Mouse (Mus musculus): ENCODE data around the gene Kifc1.
A peak's percentile ranks its signal among the peaks of the same experiment; 100 is the strongest.
"Not testable (repeated sequence)": the region's sequence is repeated elsewhere in the genome, so short reads cannot be mapped to it uniquely, and the experiment has no call there.

Kifc1 gene

DNA sequence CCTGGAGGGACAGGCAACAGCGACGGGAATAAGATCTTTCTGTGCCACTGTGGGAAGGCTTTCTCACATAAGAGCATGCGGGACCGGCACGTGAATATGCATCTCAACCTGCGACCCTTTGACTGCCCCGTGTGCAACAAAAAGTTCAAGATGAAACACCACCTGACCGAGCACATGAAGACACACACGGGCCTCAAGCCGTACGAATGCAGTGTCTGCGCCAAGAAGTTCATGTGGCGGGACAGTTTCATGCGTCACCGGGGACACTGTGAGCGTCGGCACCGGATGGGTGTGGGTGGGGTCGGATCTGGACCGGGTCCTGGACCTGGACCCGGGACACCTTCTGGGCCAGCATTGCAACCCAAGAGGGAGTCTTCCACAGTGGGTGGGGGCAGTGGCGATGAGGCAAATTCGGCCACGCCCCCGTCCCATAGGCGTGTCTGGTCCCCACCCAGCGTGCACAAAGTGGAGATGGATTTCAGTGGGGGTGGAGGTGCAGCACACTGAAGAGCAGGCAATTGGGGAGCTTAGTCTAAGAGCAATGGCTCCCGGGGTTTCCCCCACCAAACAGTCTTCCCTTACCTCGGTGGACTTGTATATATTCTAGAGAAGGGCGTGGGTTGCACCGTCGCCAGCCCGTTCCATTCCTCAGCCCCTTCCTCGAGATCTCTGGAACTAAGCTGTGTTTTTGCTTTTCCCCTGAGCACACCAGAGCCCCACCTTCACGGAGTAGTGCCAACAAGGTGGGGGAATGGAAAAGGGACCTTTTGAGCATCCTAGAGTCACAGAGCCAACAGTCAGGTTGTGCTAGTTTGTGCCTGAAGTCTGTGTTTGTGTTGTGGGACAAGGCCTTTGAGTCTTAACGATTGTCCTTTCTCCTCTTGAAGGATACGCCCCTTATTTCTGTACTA lies 28.1 kb upstream of the Kifc1 start:
- DNase-seq, result peak; percentile 41 to 50

DNA sequence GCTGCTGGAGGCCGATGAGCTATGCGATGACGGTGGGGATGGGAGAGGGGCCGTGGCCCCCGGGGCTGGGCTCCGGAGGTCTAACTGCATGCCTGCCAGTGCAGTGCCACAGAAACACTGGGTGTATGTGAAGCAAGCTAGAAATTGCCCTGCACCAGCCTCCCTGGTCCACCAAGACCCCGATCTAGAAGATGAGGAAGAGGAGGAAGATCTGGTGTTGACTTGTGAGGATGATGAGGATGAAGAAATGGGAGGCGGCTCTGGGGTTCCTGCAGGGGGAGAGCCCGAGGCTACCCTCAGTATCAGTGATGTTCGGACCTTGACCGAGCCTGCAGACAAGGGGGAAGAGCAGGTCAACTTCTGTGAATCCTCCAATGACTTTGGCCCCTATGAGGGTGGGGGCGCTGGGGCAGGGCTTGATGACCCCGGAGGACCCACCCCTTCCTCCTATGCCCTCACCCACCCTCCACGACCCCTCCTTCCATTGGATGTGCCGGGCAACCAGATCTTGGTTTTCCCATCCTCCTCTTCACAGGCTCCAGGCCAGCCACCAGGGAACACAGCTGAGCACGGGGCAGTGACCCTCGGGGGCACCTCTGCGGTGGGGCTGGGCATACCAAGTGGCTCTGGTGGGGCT lies 27.3 kb upstream of the Kifc1 start:
- DNase-seq, result no peak

DNA sequence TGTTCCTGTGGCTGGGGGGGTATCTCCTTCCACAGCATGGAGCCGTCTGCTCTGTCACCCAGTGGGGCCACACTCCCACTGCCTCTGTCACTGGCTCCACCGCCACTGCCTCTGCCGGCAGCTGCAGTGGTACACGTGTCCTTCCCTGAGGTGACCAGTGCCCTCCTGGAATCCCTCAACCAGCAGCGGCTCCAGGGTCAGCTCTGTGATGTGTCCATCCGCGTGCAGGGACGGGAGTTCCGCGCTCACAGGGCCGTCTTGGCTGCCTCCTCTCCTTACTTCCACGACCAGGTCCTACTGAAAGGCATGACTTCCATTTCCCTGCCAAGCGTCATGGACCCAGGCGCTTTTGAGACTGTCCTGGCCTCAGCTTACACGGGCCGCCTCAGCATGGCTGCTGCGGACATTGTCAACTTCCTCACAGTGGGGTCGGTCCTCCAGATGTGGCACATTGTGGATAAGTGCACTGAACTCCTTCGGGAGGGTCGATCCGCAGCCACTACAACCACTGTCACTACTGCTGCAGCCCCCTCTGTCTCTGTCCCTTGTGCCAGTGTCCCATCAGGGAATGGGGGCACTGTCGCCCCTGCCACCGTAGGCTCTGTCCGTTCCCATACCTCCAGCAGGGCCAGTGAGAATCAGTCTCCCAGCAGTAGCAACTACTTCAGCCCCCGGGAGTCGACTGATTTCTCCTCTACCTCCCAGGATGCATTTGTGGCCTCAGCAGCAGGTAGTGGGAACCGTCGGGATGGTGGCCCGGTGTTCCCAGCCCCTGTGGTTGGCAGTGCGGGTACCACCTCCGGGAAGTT lies 26.6 kb upstream of the Kifc1 start:
- no peak for DNase-seq

DNA sequence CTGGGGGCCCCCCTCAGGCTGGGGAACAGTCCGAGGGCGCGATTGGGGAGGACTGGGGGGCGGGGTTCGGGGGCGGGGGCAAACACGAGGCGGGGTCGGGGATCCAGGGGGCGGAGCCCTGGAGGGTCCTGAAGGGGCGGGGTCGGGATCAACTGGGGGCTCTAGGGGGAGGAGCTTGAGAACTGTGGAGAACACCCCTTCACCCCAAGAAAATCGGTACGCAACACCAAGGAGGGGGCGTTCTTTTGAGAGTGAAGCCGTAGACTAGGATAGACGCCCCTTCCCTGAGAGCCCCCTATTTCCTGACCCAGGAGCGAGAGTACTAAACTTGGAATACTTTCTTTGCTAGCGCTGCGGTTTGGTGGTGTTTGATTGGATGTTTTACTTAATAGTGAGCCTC lies 25.8 kb upstream of the Kifc1 start:
- DNase-seq, result no peak

DNA sequence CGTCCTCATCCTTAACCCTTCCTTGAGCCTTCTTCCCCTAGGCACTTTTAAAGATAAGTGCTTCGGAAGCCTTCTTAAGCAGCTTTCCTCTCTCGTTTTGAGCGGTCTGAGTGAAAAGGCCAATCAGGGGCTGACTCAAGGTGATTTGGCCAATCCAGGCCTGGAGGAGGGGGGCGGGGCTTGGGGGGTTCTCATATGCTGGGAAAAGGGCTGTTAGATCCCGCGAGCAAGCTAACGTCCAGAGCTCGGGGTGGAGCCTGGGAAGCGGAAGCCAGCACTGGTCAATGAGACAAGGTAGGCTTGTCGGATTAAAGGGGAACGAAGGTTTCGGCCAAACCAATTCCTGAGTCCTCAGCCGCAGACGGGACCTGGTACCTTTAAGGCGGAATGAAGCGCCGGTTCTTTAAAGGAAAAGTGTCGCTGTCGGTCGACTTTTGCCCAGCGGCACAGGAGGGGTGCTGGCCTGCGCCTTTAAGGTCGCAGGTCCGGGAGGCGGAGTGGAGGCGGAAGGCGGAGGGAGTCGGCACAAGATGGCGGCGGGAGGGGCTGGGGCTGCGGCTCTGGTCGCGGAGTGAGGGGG lies 25.3 kb upstream of the Kifc1 start, which contains the start of the genes Tapbp and Zbtb22:
Tapbp (plus strand) TSS at position 229 of the 580 bp plus-strand sequence.
Zbtb22 (plus strand) TSS at position 234 of the 580 bp plus-strand sequence.
- DNase-seq, result peak; percentile 98 to 99

DNA sequence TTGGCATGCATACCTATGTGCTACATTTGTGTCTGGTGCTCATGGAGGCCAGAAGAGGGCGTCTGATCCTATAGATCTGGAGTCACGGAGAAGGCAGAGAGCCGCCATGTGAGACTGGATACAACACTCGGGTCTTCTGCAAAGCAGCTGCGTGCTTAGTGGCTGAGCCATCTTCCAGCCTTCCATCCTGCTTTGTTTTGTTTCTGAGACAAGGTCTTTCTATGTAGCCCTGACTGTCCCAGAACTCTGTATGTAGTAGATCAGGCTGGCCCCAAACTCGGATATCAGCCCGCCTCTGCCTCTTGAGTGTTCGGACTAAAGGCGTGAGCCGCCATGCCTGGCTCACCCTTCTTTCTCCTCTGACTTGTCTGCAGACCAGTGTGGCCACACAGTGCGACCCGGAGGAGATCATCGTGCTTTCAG lies 24.5 kb upstream of the Kifc1 start:
- no peak for DNase-seq

DNA sequence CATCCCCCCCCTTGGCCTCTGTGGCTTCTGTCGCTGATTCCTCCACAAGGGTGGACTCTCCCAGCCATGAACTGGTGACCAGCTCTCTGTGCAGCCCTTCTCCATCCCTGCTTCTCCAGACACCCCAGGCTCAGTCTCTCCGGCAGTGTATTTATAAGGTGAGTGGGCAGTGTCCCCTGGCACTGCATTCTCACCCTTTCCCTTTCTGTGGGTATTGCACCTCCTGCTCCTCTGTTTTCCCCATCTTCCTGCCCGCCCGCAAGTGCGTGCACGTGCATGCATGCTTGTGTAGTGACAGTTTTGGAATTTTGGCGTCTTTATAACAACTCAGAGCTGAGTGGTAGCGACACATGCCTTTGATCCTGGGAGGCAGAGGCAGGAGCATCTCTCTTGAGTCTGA lies 23.4 kb upstream of the Kifc1 start:
- DNase-seq, result no peak

DNA sequence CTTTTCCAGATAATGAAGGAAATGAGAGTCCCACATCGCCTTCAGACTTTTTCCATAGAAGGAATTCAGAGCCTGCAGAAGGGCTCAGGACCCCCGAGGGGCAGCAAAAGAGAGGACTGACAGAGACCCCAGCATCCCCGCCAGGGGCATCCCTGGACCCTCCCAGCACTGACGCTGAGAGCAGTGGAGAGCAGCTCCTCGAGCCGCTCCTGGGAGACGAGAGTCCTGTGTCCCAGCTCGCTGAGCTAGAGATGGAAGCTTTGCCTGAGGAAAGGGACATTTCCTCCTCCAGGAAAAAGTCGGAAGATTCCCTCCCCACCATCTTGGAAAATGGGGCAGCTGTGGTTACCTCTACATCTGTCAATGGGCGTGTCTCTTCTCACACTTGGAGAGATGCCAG lies 22.8 kb upstream of the Kifc1 start:
- DNase-seq, result no peak

DNA sequence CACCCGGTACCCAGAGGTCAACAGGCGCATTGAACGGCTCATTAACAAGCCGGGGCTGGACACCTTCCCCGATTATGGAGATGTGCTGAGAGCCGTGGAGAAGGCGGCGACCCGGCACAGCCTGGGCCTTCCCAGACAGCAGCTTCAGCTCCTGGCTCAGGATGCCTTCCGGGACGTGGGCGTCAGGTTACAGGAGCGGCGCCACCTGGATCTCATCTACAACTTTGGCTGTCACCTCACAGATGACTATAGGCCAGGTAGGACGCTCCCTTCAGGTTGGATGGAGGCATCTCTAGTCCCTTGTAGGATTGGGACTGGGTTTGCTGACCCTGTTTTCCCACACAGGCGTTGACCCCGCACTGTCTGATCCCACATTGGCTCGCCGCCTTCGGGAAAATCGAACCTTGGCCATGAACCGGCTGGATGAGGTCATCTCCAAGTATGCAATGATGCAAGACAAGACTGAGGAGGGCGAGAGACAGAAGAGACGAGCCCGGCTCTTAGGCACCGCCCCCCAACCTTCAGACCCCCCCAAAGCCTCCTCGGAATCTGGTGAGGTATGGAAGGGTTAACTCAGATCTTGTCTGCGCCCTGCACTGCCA lies 21.5 kb upstream of the Kifc1 start:
- DNase-seq, result no peak

DNA sequence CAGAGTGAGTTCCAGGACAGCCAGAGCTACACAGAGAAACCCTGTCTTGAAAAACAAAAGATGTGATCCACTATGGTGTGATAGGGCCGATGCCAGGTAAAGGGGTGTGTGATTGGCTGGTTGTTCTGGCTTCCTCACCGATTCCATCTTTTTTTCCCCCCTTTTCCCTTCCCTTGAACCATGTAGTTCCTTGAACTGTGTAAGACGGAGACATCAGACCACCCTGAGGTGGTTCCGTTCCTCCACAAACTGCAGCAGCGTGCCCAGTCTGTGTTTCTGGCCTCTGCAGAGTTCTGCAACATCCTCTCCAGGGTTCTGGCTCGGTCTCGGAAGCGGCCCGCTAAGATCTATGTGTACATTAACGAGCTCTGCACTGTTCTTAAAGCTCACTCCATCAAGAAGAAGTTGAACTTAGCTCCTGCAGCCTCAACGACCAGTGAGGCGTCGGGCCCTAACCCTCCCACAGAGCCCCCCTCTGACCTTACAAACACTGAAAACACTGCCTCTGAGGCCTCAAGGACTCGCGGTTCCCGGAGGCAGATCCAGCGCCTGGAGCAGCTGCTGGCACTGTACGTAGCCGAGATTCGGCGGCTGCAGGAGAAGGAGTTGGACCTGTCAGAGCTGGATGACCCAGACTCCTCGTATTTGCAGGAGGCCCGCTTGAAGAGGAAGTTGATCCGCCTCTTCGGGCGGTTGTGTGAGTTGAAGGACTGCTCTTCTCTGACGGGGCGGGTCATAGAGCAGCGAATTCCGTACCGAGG lies 20.8 kb upstream of the Kifc1 start:
- DNase-seq, result no peak

DNA sequence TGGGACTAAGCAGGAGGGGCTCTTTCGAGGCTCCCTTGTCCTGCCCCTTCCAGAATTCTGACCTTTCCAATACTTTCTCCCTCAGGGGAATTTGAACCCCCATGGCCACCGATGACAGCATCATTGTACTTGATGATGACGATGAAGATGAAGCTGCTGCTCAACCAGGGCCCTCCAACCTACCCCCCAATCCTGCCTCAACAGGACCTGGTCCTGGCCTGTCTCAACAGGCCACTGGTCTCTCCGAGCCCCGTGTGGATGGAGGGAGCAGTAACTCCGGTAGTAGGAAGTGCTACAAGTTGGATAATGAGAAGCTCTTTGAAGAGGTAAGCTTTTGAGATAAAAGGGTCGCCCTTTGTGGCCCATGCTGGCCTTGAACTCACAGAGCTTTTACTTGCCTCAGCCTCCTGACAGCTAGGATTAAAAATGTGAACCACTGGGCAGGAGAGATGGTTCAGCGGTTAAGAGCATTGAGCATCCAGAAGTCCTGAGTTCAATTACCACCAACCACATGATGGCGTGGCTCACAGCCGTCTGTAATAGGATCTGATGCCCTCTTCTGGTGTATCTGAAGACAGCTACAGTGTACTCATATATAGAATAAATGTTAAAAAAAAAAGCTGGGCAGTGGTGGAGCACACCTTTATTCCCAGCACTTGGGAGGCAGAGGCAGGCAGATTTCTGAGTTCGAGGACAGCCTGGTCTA lies 20.0 kb upstream of the Kifc1 start:
- DNase-seq, result no peak

DNA sequence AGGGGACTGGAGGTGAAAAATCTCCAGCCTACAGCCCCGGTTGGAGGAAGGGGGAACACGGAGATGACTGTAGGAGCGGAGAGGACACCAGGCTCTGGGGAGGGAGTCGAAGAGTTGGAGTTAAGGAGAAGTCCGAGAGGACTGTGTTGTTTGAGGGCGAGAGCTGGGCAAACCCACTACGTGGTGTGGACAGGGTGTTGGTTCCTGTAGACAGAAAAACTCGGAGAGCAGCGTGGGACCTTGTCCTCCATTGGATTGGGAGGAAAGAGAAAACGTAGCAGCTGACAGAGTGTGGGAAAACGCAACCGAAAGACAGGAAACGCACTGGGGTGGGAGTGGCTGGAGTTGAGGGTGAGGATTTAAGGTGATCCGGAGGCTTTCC lies 19.4 kb upstream of the Kifc1 start:
- DNase-seq, result peak; percentile 70 to 77

DNA sequence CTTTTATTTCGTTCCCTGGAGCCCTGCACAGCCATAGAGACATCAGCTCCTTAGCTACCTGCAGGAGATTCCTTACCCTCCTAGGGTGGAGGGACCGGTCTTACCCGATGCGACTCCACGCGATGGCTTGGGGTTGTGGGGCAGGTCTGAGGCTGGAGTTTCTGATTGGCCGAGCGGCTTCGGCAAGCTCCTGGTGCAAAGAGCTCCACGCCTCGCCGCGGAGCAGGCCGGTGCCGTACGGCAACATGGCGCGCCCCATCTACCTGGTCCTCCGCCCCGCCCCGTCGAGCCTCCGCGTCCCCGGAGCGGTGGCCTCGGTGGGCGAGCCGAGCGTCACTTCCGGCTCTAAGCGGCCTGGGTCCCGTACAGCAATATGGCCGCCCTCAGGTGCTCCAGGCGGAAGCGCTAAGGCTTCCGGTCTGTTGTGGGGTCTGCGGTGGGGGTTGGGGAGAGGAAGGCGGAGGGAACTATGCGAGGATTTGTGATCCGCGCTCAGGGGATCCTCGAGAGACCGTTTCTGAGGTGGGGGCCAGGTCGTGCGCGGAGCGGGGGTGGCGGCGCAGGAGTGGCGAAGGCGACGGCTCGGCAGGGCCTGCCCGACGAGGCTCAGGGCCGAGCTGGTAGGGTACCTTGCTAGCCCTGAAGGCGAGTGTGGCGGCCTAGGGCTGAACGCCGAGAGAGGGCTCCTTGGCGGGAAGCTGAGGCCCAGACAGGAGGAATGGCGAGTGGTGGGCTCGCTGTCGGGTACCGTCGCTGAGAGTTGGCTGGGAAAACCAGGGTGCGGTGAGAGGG lies 18.8 kb upstream of the Kifc1 start, which contains the start of gene Daxx:
Daxx (plus strand) TSS at position 338 of the 792 bp plus-strand sequence.
- DNase-seq, result peak; percentile 98 to 99

DNA sequence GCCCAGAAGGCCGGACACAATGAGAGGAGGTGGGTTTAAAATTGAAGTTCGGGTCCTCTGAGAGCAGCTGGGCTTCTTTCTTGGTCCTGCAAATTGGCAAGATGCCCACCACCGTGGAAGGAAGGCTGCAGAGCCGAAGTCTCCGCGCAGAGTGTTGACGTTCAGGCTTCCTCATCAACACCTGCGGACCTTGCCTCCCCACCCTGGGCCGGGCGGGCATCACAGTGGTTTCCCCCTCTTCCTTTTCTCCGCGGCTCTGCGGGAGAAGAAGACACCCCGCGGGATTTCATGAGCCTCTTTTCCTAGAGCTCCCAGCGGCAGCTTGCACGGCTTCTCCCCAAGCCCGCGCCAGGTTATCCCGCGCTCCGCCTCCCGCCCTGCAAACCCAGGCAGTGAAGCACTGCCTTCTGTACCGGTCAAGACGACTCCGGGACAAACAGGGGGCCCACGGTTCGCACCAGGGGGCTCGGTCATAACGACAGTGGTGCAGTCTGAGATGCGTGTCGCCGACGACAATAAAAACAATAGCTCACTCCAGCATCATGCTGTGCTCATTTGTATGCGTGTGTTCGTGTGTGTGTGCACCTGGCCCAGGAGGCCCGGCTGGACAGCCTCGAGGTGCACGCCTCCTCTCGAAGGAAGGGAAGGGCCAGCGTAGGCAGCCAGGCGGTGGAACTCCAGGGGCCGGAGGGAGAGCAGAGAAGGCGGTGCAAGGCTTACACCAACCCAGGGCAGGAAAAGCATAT lies 18.0 kb upstream of the Kifc1 start:
- DNase-seq, result peak; percentile 43 to 51

DNA sequence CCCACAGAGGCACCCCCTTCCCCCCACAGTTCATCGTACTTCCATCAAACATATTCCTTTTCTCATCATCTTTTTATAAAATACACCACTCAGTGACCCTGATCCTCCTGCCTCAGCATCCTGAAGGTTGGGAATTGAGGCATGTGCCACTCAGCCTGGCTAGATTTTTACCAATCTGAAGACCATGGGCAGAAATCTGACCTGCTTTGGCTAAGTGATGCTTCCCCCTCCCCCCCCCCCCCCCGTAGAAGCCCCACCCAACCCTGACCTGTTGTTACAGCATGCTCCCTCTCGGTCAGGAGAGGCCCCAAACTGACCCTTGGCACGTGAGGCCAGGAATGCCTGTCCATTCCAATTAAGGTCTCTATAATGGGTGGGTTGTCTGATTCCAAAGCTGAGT lies 14.4 kb upstream of the Kifc1 start, which contains the start of gene Platr17:
Platr17 (plus strand) TSS at position 301 of the 400 bp plus-strand sequence.
- DNase-seq, result not testable (repeated sequence)

DNA sequence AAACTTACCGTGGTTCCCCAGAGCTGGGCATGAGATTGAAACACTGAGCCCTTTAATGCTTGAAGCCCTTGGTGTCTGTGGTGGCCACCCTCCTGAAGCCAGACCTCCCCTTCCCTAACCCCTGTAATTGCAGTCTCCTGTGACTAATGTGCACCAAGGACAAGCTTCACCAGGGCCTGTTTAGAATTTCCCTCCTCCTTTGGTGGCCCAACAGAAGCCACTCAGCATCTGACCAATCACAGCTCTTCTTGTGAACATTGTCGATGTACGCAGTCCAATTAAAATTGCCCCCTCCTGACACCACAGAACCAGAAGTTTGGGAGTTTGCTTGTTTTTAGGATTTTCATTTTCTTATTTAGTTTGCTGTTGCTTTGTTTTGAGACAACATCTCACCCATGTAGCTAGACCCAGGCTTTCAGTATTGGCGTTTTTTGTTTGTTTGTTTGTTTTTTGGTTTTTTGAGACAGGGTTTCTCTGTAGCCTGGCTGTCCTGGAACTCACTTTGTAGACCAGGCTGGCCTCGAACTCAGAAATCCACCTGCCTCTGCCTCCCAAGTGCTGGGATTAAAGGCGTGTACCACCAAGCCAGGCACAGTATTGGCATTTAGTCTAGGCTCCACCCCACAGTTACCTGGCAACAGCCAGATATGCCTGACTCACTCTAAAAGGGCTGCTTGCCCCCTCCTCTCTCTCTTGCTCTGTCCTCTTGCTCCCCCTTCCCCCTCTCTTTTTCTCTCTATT lies 13.6 kb upstream of the Kifc1 start:
- not testable (repeated sequence) for DNase-seq

DNA sequence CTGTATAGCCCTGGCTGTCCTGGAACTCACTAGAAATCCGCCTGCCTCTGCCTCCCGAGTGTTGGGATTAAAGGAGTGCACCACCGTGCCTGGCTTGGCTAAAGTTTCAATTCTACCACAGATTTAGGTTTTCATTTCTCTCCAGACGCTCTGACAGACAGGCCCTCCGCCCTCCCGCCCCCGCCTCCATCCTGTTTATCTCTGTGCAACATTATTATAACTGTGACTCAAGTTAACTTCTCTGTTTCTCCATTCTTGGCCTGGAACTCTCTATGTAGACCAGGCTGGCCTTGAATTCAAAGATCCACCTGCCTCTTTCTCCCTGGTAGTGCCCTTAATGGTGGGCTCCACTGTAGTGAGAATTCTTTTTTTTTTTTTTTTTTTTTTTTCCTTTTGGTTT lies 12.0 kb upstream of the Kifc1 start:
- DNase-seq, result no peak

DNA sequence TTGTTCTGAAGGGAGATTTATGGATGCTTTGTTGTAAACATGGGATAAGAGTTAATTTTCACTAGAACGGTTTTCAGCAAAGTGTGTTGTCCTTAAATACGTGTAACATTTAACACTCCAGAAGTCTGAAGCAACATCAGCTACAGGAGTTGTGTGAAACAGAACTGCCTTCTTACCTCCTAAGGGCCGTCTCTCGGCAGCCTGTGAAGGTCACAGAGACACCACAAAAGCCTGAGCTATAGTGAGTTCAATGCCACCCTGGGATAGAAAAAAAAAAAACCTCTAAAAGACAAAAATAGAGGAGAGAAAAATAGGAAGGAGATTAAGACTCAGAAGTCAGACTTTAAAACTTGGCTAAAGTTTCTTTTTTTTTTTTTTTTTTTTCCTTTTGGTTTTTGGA lies 11.6 kb upstream of the Kifc1 start:
- DNase-seq, result no peak
